Mouse (Mus musculus) NIH3T3 (cell line): ENCODE results near the gene Ccdc85a.
A peak's percentile ranks its signal among the peaks of the same experiment; 100 is the strongest.
"Not testable (repeated sequence)": the region's sequence is repeated elsewhere in the genome, so short reads cannot be mapped to it uniquely, and the experiment has no call there.

Experiments
- DNase-seq: peaks from one replicate; pipeline ENCODE4 v3.0.0-alpha.2; 2012; ENCODE audit warnings: low read depth

Ccdc85a gene

DNA sequence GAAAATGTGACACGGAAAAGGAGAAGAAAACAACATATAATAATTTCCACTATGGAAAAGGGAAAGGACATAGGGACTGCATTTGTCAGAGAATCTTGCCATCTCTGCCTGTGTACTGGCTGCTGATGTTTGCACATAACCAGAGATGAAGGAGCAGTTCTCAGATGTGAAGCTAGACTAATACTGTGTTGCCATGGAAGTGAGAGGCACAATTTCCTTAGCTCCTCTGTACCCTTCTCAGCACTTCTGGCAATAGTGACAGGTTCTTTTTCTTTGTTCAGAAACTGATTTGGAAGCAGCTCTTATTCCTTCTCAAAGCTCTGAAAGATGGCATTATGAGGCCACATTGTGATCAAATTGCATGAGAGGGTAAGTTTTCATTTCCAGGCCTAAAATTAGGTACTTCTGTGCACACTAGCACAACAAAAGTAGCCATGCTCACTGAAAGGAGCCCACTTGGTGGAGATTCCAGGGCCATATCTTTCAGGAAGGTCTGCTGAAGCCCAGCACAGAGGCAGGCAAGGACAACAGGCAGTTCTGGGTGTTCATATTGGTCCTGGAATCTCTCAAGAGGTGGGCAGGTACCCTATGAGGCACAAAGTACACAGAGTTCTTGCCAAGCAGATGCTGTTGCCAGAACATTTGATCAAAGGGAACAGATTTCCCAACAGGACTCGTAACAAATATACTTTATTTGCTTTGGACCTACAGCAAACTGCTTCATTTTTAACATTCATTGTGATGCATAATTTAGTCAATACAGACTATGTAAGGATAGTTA, 161.5 kb downstream of the Ccdc85a start:
- DNase-seq: no peak

DNA sequence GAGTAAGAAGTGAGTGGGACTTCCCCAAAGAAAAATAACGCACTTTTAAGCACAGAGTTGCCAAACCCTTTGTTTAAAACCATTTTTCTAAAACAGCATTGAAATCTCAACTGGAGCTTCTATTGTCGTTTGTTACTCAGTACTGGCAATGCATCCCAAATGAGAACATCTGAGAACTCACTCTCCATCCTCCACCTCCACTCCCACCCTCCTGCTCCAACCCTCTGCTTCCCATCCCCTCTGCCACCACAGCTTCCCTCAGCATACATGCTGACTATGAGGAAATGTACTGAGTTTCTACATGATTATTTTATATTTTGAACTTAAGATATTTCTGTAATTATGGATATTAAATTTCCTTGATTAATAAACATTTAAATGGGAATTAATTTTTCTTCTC, 168.3 kb downstream of the Ccdc85a start:
- DNase-seq: no peak

DNA sequence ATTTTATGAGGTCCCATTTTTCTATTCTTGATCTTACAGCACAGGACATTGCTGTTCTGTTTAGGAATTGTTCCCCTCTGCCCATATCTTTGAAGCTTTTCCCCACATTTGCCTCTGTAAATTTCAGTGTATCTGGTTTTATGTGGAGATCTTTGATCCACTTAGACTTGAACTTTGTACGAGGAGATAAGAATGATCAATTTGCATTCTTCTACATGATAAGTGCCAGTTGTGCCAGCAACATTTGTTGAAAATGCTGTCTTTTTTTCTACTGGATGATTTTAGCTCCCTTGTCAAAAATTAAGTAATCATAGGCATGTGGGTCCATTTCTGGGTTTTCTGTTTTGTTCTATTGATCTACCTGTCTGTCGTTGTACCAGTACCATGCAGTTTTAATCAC, 174.2 kb downstream of the Ccdc85a start:
- not testable (repeated sequence) for DNase-seq

DNA sequence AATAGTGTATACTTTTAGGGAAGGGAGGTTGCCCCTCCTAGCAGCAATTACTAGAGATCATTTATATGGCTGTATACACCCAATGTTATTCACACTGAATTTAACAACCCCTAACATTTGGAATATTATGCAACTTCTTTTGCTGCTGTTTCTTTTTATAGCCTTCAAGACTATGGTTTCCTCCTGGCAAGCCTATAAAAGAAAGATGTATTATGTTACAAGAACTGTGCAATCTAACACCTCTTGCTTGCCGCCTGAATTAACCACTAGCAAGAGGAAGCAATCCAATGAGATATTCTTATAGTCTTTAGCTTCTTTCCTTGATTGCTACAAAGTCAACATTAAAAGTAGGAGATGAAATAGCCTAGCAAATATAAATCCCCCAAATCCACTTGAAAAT, 187.0 kb downstream of the Ccdc85a start:
- no peak for DNase-seq

DNA sequence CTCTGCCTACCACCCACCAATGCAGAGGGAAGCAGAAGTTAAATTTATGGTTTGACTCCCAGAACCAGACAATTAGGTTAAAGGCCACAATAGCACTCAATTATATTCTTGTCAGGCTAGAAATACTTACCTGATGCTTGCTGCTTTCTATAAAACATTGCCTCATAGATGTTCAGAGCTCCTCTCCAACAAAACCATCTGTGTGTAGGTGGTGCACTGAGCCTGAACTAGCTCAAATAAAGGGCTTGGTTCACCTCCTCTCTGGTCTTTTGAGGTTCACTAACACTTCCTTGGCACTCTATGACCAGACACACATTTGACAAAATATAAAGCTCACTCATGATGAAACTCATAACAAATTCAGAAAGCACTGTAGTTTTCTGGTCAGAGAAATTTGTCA, 208.2 kb downstream of the Ccdc85a start:
- no peak for DNase-seq

DNA sequence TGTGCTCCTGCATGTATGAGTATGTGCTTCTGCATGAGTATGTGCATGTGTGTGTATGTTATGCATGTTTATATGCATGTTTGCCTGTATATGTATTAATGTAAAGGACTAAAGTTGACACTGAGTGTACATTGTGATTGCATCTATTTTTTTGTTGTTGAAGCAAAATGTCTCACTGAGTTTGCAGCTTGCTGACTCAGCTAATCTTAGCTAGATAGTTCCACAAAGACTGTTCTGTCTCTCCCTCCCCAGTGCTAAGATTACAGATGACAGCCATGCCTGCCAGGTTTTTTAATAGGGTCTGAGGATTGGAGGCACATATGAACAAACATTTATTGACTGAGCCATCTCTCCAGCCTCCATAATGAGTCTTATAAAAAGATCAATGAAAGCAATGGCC, 209.5 kb downstream of the Ccdc85a start:
- DNase-seq: no peak

DNA sequence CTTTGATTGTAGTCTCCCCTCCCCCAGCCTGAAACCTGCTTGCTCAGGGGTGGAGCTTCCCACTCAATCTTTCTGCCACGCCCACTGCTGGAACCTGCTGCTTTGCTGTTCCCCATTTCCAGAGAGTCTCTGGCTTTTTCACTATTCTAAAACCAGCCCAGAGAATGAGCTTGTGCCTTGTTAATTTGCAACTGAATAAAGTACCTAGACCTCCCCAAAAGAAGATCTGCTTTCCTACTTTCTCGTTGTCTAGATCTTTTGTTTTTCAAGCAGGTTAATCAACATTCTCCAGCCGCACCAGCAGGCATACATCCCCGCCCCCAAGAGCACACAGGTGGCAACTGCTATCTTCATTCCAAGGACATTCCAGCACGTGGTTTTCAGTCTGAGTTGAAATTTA, 212.7 kb downstream of the Ccdc85a start:
- DNase-seq: not testable (repeated sequence)

DNA sequence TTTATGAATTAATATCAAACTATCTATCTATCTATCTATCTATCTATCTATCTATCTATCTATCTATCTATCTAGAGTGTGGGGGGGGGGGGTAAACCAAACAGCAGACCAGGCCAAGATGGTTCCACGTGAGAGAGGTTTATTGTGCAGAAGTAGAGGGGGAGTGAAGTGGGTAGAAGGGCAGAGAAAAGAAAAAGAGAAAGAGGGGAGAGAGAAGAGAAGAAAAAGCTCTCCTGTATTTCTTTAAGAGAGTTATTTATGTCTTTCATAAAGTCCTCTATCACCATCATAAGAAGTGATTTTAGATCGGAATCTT, 218.2 kb downstream of the Ccdc85a start:
- DNase-seq: no peak

DNA sequence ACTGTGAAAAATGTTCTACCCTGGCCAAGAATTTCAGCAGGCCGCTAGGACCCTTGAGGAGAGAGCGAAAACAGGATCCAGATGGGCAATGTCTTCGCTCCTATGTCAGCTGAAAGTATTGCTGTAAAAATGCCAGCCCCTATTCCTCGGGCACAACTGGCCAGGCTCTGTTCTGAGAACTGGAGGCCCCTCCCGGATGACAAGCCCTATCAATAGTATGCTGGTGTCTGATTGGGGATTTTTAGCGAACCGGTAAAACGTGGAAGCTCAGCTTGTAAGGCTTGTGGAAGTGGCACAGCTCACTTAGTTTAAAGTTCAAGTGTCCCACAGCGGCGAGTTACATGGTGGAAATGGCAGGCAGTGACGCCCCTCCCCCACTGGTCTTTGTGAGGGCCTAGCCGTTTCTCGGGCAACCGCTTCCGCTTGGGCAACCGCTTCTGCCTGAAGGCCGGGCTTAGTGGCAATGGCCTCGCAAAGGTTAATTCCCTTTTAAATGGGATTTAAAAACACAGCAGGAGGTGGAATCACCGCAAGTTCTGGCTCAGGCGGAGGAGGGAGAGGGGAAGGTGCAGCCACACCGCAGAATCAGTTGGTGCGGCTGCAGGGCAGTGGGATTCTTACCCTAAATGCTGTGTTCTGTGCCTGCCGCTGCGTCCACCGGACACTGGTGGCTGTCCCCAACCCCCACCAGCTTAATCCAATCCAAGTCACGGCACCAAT, 218.8 kb downstream of the Ccdc85a start:
- DNase-seq: peak; percentile 2

DNA sequence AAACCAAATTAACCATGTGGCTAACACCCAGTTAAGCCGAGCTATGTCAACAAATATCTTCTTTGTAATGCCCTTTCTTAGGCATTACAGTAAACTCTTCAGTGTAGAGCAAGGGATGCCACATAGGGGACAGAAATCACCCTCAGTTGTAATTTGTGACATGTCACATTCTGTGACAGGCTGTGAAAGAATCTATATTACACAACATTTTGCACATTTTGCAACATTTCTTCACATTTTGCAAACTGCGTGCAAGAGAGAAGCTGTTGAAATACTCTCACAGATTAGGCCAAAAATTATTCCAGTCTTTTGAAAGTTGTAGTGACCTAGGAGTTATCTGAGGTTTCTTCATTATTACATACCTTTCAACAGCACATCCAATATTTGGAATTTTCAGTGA, 240.7 kb downstream of the Ccdc85a start:
- peak; percentile 11 for DNase-seq

DNA sequence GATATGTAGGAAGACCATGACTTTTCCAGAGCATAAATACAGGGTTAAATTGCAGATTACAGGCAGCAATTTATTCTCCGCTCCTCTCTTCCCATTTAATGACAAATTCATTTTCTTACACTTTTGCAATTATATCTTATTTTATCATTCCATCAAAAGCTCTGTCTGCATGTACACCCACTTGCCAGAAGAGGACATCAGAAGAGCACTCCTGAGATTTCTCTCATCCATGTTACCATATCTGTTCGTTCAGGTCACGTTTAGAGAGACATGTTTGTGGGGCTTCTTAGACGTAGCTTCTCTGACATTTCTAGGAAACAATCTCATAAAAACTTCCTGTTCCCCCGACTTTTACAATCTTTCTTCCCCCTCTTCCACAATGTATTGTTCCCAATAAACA, 242.2 kb downstream of the Ccdc85a start:
- DNase-seq: no peak

DNA sequence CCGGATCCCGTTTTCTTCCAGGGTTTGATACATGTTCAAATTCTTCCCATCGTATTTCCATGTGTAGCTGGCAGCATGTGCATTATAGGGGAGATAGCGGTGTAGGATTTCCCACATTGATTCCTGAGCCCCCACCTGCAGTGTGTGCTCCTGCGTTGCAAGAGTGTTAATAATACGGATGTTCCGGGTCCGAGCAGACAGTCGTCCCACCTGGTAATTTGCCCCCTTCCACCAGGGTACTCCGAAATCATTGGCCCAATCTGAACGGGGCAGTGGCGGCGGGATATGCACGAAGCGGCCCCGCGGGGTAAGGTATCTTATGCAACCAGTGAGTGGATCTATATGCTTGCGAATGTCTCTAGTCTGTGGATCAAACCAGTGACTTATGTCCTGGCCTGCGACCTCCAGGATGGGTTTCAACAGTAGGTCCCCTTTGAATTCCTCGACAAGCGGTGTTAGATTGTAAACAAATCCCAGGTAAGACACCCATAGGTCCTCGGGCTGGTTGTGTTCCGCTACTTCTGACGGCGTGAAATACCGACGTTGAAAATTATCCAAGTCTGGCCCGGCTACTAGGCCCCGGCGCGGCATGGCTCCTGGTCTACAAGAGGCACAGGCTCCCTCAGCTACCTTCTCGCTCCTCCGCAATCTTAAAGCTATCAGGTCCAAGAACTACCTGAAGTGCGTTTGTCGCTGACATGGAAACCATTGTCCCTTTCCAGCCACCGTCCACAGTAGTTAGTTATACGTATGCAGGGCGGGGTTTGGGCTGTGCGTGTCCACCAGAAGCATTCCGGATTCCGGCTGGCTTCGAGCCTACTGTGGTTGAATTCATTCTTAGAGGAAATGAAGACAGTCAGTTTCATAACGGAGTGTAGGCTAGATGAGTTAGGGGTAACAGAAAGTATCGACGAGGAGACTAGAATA, 244.6 kb downstream of the Ccdc85a start, which contains the start of gene Gm6685:
Gm6685 (minus strand) TSS at position 644 of the 927 bp plus-strand sequence.
- DNase-seq: not testable (repeated sequence)
